Mouse (Mus musculus) spleen, adult 2 months (tissue): ENCODE data around the gene Skil. TPM values are rescaled to one million over a fixed set of nuclear protein-coding genes. Genes with fewer than 3 reads are reported as not detected.

ENCODE experiments used
- DNase-seq, 2 experiments: peaks; one replicate each; pipeline versions ENCODE4 v3.0.0 to v3.0.0-alpha.2; 2012 to 2021; ENCODE audit warnings: low spot score in 2 of 2, low read depth in 1 of 2
- H3K27ac ChIP-seq: fragments of 200-500 bp; 2 replicates; pipeline ENCODE4 v1.5.1; 2012; ENCODE audit warnings: low read length, inconsistent platforms; ENCODE audit not compliant: insufficient read depth
- H3K27me3 ChIP-seq: fragments of 200-500 bp; 2 replicates; pipeline ENCODE4 v1.6.1; 2012; ENCODE audit warnings: mild to moderate bottlenecking, moderate library complexity, low read length, inconsistent platforms; ENCODE audit not compliant: control insufficient read depth, insufficient read depth
- H3K36me3 ChIP-seq: fragments of 200-500 bp; 2 replicates; pipeline ENCODE4 v1.6.1; 2012; ENCODE audit warnings: mild to moderate bottlenecking, low read length, inconsistent platforms; ENCODE audit not compliant: control insufficient read depth, insufficient read depth
- H3K4me1 ChIP-seq: fragments of 200-500 bp; 2 replicates; pipeline ENCODE4 v1.6.1; 2011; ENCODE audit warnings: inconsistent platforms; ENCODE audit not compliant: control insufficient read depth, insufficient read depth, insufficient read length
- H3K4me3 ChIP-seq: fragments of 200-500 bp; 2 replicates; pipeline ENCODE4 v1.5.1; 2011; ENCODE audit warnings: mild to moderate bottlenecking, inconsistent platforms; ENCODE audit not compliant: insufficient read depth, insufficient read length; ENCODE audit errors: extremely low read depth
- CTCF ChIP-seq: fragments of 200-500 bp; IDR thresholded peaks from 2 replicates; pipeline ENCODE4 v1.5.1; 2011; ENCODE audit warnings: mild to moderate bottlenecking, inconsistent platforms; ENCODE audit not compliant: insufficient read depth, insufficient read length, insufficient replicate concordance; ENCODE audit errors: extremely low read depth
- POLR2A ChIP-seq: fragments of 200-500 bp; IDR thresholded peaks from 2 replicates; pipeline ENCODE4 v1.6.1; 2011; ENCODE audit warnings: low read depth, low read length, inconsistent platforms
- WGBS: fragments of 180-500 bp; shearing (Covaris S2); methylation state at CpG from one replicate; pipeline ENCODE4 v1.1.7; 2018; 5-methylcytosine and 5-hydroxymethylcytosine counted together
- polyA plus RNA-seq: library from polyadenylated mRNA; depleted of rRNA; stranded (reverse); fragments of >200 nt; gene quantifications from 2 replicates; pipeline ENCODE4 v1.2.3, GENCODE M21; 2012

Skil gene
- polyA plus RNA-seq, 1 experiment, result 4.7 TPM

GRCm38 (mm10) chr3:31056047-31056650, 38.7 kb upstream of the Skil start:
- Histone ChIP-seq H3K27ac (no peak overlapping the region), H3K4me1 (no peaks in the 10 kb centered on the region; the same call in 1 of the 2 replicates), H3K4me3 (peak overlapping the region; percentile 32; the same call in 1 of the 2 replicates), H3K27me3 (no peaks in the 10 kb centered on the region), H3K36me3 (no peaks in the 10 kb centered on the region)
- peak in 1 of 2 experiments; percentile 3 for DNase-seq
- WGBS, result 23% methylated on average over 17 of the region's 17 CpGs
- TF ChIP-seq POLR2A (no peak), CTCF (no peak)

DNA sequence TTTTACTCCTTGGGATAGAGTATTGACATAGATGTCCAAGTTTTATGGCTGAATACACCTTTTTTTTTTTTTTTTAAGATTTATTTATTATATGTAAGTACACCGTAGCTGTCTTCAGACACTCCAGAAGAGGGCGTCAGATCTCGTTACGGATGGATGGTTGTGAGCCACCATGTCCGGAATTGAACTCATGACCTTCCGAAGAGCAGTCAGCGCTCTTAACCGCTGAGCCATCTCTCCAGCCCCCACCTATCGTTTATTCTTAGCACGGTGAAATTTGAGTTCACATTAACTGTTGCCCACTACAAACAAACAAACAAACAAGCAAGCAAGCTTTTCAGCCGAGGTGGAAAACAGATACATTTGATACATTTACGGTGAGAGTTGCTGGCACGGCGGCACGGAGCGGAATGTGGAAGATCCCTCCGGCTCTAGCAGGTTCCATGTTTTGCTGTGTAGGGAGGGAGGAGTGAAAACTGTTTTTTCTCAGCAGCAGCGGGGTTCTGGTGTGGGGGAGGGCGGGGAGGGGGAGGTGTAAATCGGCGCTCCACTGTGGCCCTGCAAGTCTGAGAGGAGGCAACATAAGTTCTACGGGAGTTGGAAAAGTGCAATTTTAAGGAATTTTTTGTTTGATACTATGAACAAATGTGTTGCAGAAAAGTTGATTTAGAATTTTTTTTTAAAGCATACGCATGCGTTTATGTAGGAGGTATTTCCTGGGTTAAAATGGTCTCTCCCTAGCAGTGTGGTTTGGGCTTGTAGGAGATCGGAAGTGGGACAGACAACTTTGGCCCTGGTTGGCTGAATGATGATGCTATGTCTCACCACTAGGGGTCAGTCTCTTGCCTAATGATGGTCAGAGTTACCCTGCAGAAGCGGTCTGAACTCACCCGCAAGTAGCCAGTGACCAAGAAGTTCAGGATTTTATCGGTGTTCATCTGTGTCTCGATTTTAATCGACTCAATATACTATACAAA, 37.9 kb upstream of the Skil start:
- peak; percentile 61 to 69 for DNase-seq
- H3K27me3 ChIP-seq, result no peaks in the 10 kb centered on the region
- no peaks in the 10 kb centered on the region for H3K36me3 ChIP-seq
- no peaks in the 10 kb centered on the region; the same call in 1 of the 2 replicates for H3K4me1 ChIP-seq
- H3K27ac ChIP-seq, result peak overlapping the region; percentile 27; the same call in 1 of the 2 replicates
- 1% methylated on average over 30 of the region's 30 CpGs for WGBS
- TF ChIP-seq CTCF, result peak; percentile 79; the same call in 1 of the 2 replicates
- TF ChIP-seq POLR2A, result no peak
- H3K4me3 ChIP-seq, result peak overlapping the region; percentile 55

DNA sequence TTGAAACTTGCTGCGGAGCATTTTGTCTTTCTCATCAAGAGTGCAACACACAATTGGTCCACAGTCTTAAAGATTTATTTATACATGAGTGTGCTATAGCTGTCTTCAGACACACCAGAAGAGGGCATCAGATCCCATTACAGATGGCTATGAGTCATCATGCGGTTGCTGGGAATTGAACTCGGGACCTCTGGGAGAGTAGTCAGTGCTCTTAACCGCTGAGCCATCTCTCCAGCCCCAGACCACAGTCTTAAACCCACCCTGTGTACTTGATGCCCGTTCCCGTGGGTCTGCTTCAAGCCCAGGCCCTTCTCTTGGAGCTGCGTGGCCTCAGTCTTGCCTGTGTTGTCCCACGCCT, 34.1 kb upstream of the Skil start:
- 26% methylated on average over 8 of the region's 8 CpGs for WGBS
- H3K4me1 ChIP-seq, result no peaks in the 10 kb centered on the region; the same call in 1 of the 2 replicates
- H3K36me3 ChIP-seq, result no peaks in the 10 kb centered on the region
- H3K27ac ChIP-seq, result peak overlapping the region; percentile 71
- no peaks in the 10 kb centered on the region for H3K27me3 ChIP-seq
- TF ChIP-seq POLR2A (no peak), CTCF (no peak)
- no peak for DNase-seq
- H3K4me3 ChIP-seq, result peak overlapping the region; percentile 55; the same call in 1 of the 2 replicates

DNA sequence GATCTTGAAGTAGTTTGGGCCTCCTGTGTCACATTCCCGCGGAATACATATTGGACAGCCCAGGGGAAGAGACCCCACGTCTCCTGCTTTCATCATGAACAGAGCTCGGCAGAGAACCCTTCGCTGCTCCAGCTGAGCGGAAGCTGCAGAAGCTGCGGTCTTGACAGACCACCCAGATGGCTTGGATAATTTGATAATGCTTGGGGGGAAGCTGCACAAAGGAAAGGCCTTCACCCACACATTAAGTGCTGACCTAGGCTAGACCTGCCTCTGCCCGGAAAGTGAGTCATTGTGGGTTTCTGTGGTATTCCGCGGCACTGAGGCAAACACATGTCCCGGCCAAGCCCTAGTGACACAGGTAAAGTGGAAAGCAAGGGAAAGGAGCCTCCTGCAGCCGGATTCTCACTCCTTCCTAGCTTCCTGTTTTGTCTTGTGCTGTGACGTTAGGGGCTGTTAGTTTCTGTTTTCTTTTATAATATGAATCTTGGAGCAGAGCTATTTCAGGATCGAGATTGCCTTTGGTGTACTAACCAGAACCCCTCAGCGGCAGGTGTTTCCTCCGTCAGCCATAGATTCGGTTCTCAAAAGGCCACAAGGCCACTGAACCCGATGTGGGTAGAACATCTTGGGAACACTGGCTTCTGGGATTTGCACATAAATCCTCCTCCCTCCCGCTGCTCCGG, 33.6 kb upstream of the Skil start:
- Histone ChIP-seq H3K4me3 (peak overlapping the region; percentile 55), H3K36me3 (no peaks in the 10 kb centered on the region), H3K27me3 (no peaks in the 10 kb centered on the region), H3K4me1 (no peaks in the 10 kb centered on the region; the same call in 1 of the 2 replicates), H3K27ac (peak overlapping the region; percentile 71)
- WGBS, result 5% methylated on average over 20 of the region's 20 CpGs
- TF ChIP-seq POLR2A (no peak), CTCF (no peak)
- DNase-seq, result peak; percentile 31 to 45

GRCm38 (mm10) chr3:31061786-31062120, 33.1 kb upstream of the Skil start:
- DNase-seq, result peak in 1 of 2 experiments; percentile 44
- Histone ChIP-seq H3K4me1 (no peaks in the 10 kb centered on the region; the same call in 1 of the 2 replicates), H3K27ac (peak overlapping the region; percentile 71), H3K4me3 (peak overlapping the region; percentile 55; the same call in 1 of the 2 replicates), H3K36me3 (no peaks in the 10 kb centered on the region), H3K27me3 (no peaks in the 10 kb centered on the region)
- 4% methylated on average over 4 of the region's 4 CpGs for WGBS
- TF ChIP-seq CTCF (peak; percentile 41; the same call in 1 of the 2 replicates), POLR2A (no peak)

GRCm38 (mm10) chr3:31062325-31062724, 32.5 kb upstream of the Skil start:
- DNase-seq, result no peak
- no peak overlapping the region for H3K27ac ChIP-seq
- H3K27me3 ChIP-seq, result no peaks in the 10 kb centered on the region
- no peak overlapping the region for H3K4me3 ChIP-seq
- H3K36me3 ChIP-seq, result no peaks in the 10 kb centered on the region
- no peaks in the 10 kb centered on the region; the same call in 1 of the 2 replicates for H3K4me1 ChIP-seq
- TF ChIP-seq POLR2A (no peak), CTCF (no peak)
- 46% methylated on average over 7 of the region's 7 CpGs for whole genome bisulfite sequencing
